Mouse (Mus musculus) kidney, adult 2 months (tissue): ENCODE data around the gene Gm960.

Experiments used
- CTCF ChIP-seq: fragments of 200-500 bp; conservative IDR thresholded peaks from 2 replicates; pipeline ENCODE4 v1.5.1; 2011; ENCODE audit warnings: low read depth, mild to moderate bottlenecking, control low read depth, low read length, moderate library complexity, mixed read lengths; ENCODE audit not compliant: insufficient read depth, insufficient read length
- POLR2A ChIP-seq: fragments of 200-500 bp; IDR thresholded peaks from one replicate; pipeline ENCODE4 v1.6.1; 2011; ENCODE audit warnings: low read depth, low read length, control low read depth

DNA sequence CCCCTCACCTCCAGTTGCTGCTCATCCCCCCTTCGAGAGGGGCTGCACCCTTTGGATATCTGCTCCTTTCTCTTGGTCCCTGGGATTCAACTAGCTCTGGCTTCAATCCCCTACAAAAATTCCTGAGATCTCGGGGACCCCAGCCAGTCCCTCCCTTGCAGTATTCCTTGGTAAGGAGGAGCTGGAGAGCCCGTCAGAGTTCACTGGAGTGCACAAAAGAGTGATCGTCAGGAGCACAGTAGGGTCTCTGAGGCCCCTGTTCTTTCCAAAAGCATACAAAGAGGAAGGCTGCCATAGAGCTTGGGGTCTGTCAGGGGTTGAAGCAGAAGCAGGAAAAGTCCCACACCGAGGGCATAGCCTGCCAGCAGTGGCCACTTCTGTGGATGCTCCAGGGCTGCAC lies 75.7 kb downstream of the Gm960 start:
- TF ChIP-seq CTCF (no peak), POLR2A (no peak)
